In the genomic region with DNA sequence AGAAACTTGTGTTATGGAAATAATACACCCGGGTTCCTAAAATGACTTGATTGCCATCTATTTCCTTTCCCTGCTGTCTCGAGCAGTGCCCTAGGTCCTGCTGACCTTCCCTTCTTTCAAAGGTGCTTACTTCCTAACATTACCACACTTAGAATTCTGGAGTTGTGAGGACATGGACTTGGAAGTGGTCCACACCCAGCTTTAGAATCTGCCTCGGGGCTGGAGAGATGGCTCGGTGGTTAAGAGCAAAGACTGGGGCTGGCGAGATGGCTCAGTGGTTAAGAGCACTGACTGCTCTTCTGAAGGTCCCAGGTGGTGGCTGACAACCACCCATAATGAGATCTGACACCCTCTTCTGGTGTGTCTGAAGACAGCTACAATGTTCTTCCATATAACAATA, we compare ENCODE assay signal across 27 mouse cellular contexts. TPM values are rescaled to one million over a fixed set of nuclear protein-coding genes. Genes with fewer than 3 reads are reported as not detected.
DNase-seq lines count a peak whose midpoint lies in the region; ATAC-seq and TF ChIP-seq lines count a peak whose summit lies in the region.
"Had no signal": no experiment of that assay in that cellular context is flagged by ENCODE, and none has a peak within 500 bp of the region (broad histone marks: within the 10 kb centered on the region; RNA-seq: fewer than 3 reads in every experiment).

No protein-coding gene starts in this region.

- 0 out of 2 replicates have a peak, but pooled peaks cover 2% of the 10 kb centered on the region for H3K27me3 ChIP-seq in midbrain, embryonic 11.5 days (ENCODE audit: control insufficient read depth, insufficient read depth, low read length)
- peaks cover 3% of the 10 kb centered on the region; the same call in 1 of the 2 replicates for H3K27me3 ChIP-seq in midbrain, embryonic 14.5 days (ENCODE audit: control insufficient read depth, insufficient read depth, low read length)
- H3K27me3 ChIP-seq: intestine, embryonic 15.5 days had no signal

- H3K9ac ChIP-seq in midbrain, embryonic 11.5 days (ENCODE audit: low read length) = no peak overlapping the region
- H3K9ac ChIP-seq in midbrain, embryonic 14.5 days (replicated peaks; ENCODE audit: low read length) = no peak overlapping the region
- H3K9ac ChIP-seq: forebrain, postnatal 0 days; liver, embryonic 15.5 days had no signal

- intact Hi-C loops in gastrocnemius, adult 2 months (cut with DNase I) = no loop called here
- intact Hi-C loops in left cerebral cortex, postnatal 10 days (cut with DNase I) = no loop called here

- no peak for ATAC-seq in midbrain, embryonic 11.5 days (ENCODE audit: low FRiP score)
- no peak for ATAC-seq in midbrain, embryonic 14.5 days (ENCODE audit: low FRiP score, low TSS enrichment)
- ATAC-seq: forebrain, postnatal 0 days; hindbrain, embryonic 16.5 days had no signal

- H3K4me2 ChIP-seq in midbrain, embryonic 11.5 days = no peak overlapping the region
- no peak overlapping the region for H3K4me2 ChIP-seq in midbrain, embryonic 14.5 days (ENCODE audit: low read length)
- H3K4me2 ChIP-seq: liver, embryonic 15.5 days had no signal

- no peaks in the 10 kb centered on the region for H3K4me1 ChIP-seq in midbrain, embryonic 11.5 days (ENCODE audit: control insufficient read depth, insufficient read depth, low read length)
- H3K4me1 ChIP-seq in midbrain, embryonic 14.5 days (ENCODE audit: control insufficient read depth, insufficient read depth, low read length) = no peaks in the 10 kb centered on the region
- H3K4me1 ChIP-seq: liver, embryonic 15.5 days had no signal

- no peaks in the 10 kb centered on the region for H3K9me3 ChIP-seq in midbrain, embryonic 11.5 days (ENCODE audit: control insufficient read depth, low read length)
- no peaks in the 10 kb centered on the region for H3K9me3 ChIP-seq in midbrain, embryonic 14.5 days (ENCODE audit: control insufficient read depth, low read length)
- H3K9me3 ChIP-seq: embryonic facial prominence, embryonic 10.5 days; hindbrain, embryonic 10.5 days; intestine, embryonic 15.5 days; limb, embryonic 10.5 days; liver, embryonic 15.5 days; lung, embryonic 15.5 days; midbrain, embryonic 10.5 days had no signal

- WGBS in midbrain, embryonic 11.5 days = 79% methylated on average over 5 of the region's 5 CpGs
- WGBS in midbrain, embryonic 14.5 days = 76% methylated on average over 5 of the region's 5 CpGs

- no peaks in the 10 kb centered on the region for H3K36me3 ChIP-seq in midbrain, embryonic 11.5 days (ENCODE audit: control insufficient read depth, insufficient read depth, low read length)
- H3K36me3 ChIP-seq in midbrain, embryonic 14.5 days (ENCODE audit: control insufficient read depth, insufficient read depth, low read length) = no peaks in the 10 kb centered on the region
- H3K36me3 ChIP-seq: embryonic facial prominence, embryonic 10.5 days; hindbrain, embryonic 10.5 days; intestine, embryonic 15.5 days; limb, embryonic 10.5 days; liver, embryonic 15.5 days; lung, embryonic 15.5 days; midbrain, embryonic 10.5 days had no signal

- TF ChIP-seq CTCF in gastrocnemius, adult 2 months (IDR thresholded peaks at IDR 0.05) = no peak

- H3K4me3 ChIP-seq in gastrocnemius, adult 2 months = peak overlapping the region; percentile 63; the same call in 1 of the 2 replicates
- no peak overlapping the region for H3K4me3 ChIP-seq in midbrain, embryonic 11.5 days (ENCODE audit: low read depth, low read length)
- no peak overlapping the region for H3K4me3 ChIP-seq in midbrain, embryonic 14.5 days (replicated peaks; ENCODE audit: low read depth, low read length)
- H3K4me3 ChIP-seq: left cerebral cortex, adult 2 months; liver, embryonic 15.5 days; midbrain, embryonic 10.5 days had no signal

- H3K27ac ChIP-seq in gastrocnemius, adult 2 months = peak overlapping the region; percentile 61
- H3K27ac ChIP-seq in midbrain, embryonic 11.5 days (ENCODE audit: low read depth, low read length) = no peak overlapping the region
- H3K27ac ChIP-seq in midbrain, embryonic 14.5 days (replicated peaks; ENCODE audit: low read depth, low read length) = no peak overlapping the region
- H3K27ac ChIP-seq: embryonic facial prominence, embryonic 10.5 days; hindbrain, embryonic 10.5 days; intestine, embryonic 15.5 days; left cerebral cortex, adult 2 months; limb, embryonic 10.5 days; liver, embryonic 15.5 days; lung, embryonic 15.5 days; midbrain, embryonic 10.5 days had no signal

- no peak for DNase-seq in gastrocnemius, adult 2 months
- no peak for DNase-seq in gastrocnemius, adult 18-20 months (ENCODE audit: low spot score)
- peak; percentile 41 for DNase-seq in midbrain, embryonic 11.5 days (ENCODE audit: low spot score, missing footprints)
- DNase-seq in midbrain, embryonic 14.5 days = no peak
- DNase-seq in gonadal fat pad, adult 2 months (ENCODE audit: low read depth) = peak; percentile 66
- DNase-seq in left cerebral cortex, postnatal 10 days (ENCODE audit: extremely low spot score in 1 of 2, low spot score in 2 of 2) = no peak
- no peak for DNase-seq in frontal cortex, postnatal 25 days (ENCODE audit: low spot score in 2 of 2)
- DNase-seq: adrenal gland, postnatal 36 days; B cell, adult 2 months; cerebellum, adult 11-12 months; cerebellum, postnatal 10 days; forebrain, postnatal 0 days; kidney, postnatal 10 days; liver; right cerebral cortex, postnatal 14 days; spleen, adult 18-20 months; thymus, adult 18-20 months; thymus, postnatal 36 days had no signal

RNA-seq across cellular contexts. Expression of a gene that starts 9.2 kb away (rescaled TPM):
- 1 to 10 TPM; 4.7 to 4.8 TPM for total RNA-seq in gastrocnemius, adult 2 months (2021)
- 1 to 10 TPM; 4.4 to 6.2 TPM for total RNA-seq in gastrocnemius, adult 18-20 months (2021)
- 32.0 and 38.4 TPM in 2 replicates for polyA plus RNA-seq in midbrain, embryonic 11.5 days (2014; fragmentation: Nextera tagmentation; extraction: Ambion mirVana)
- 25.5 and 28.1 TPM in 2 replicates for polyA plus RNA-seq in midbrain, embryonic 14.5 days (2014; fragmentation: Nextera tagmentation; extraction: Ambion mirVana)
- polyA plus RNA-seq in gonadal fat pad, adult 2 months (2012; rRNA removed) = 2.3 and 2.9 TPM in 2 replicates
- total RNA-seq in left cerebral cortex, postnatal 10 days (2021) = 10 to 100 TPM; 17.4 to 18.2 TPM

RNA-seq across cellular contexts. Expression of a gene that starts 34.4 kb away (rescaled TPM):
- 100 to 1,000 TPM in 1 of 2 experiments, 10 to 100 TPM in 1; 92.0 to 104 TPM for total RNA-seq in gastrocnemius, adult 2 months (2021)
- total RNA-seq in gastrocnemius, adult 18-20 months (2021) = 100 to 1,000 TPM in 1 of 2 experiments, 10 to 100 TPM in 1; 98.0 to 115 TPM
- 239 and 240 TPM in 2 replicates for polyA plus RNA-seq in midbrain, embryonic 11.5 days (2014; fragmentation: Nextera tagmentation; extraction: Ambion mirVana)
- 205 and 220 TPM in 2 replicates for polyA plus RNA-seq in midbrain, embryonic 14.5 days (2014; fragmentation: Nextera tagmentation; extraction: Ambion mirVana)
- polyA plus RNA-seq in gonadal fat pad, adult 2 months (2012; rRNA removed) = 71.1 and 139 TPM in 2 replicates
- total RNA-seq in left cerebral cortex, postnatal 10 days (2021) = 100 to 1,000 TPM; 156 to 169 TPM

Comparison
In these comparisons a context has a peak if more than half of its experiments do, and no peak if none do; other contexts are left out.
1. DNase-seq: peak in midbrain, embryonic 11.5 days (single experiment) and gonadal fat pad, adult 2 months (single experiment); none in gastrocnemius, adult 2 months (single experiment), gastrocnemius, adult 18-20 months (single experiment), midbrain, embryonic 14.5 days (single experiment), left cerebral cortex, postnatal 10 days (0 of 2) and frontal cortex, postnatal 25 days (0 of 2).